Mouse (Mus musculus) ovary, postnatal 36 days (tissue): ENCODE measurements at regions not wholly inside any gene's neighbourhood (a gene's known extent, or its start where the extent isn't known, plus 50 kb on each side); places are given as distances from the start of the nearest gene placed in this dataset.
"Not testable (repeated sequence)": the region's sequence is repeated elsewhere in the genome, so short reads cannot be mapped to it uniquely, and the experiment has no call there.

Experiments
- DNase-seq: peaks from one replicate; pipeline ENCODE4 v3.0.0; 2022; ENCODE audit warnings: low spot score, mixed read lengths

DNA sequence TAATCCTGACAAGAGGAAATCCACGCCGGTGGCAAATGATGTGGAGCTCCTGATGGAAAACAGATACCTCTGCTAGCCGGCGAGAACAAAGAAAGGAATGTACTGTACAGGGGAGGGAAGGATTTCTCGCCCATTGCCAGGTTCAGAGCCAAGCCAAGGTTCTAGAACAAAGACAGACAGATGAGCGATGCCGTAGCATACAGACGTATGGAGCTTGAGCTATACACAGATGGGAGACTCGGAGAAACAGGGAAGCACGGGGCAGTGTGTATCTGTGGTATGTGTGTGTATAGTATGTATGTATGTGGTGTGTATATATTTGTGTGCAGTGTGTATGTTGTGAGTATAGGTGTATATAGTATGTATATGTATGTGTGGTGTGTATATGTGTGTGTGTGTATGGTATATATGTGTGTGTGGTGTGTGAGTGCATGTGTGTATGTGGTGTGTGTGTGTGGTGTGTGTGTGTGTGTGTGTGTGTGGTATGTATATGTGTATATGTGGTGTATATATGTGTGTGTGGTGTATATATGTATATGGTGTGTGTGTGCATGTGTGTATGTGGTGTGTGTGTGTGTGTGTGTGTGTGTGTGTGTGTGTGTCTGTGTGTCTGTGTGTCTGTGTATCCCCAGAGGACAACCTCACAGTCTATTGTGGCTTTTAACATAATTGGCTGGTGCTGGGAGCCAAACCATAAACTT lies 140.6 kb downstream of the Cand1 start:
- no peak for DNase-seq

- DNase-seq = no peak
Observed at GRCm38 (mm10) chr10:119094166-119094565, 145.7 kb downstream of the Cand1 start.

- DNase-seq = no peak
Observed at GRCm38 (mm10) chr10:119087886-119088285, 152.0 kb downstream of the Cand1 start.

GRCm38 (mm10) chr10:119087071-119087665 lies 152.7 kb downstream of the Cand1 start:
- DNase-seq = no peak

GRCm38 (mm10) chr10:119086450-119086849 lies 153.4 kb downstream of the Cand1 start:
- no peak for DNase-seq

- no peak for DNase-seq
Observed at GRCm38 (mm10) chr10:119083431-119083830, 156.4 kb downstream of the Cand1 start.

GRCm38 (mm10) chr10:119082861-119083260 lies 157.0 kb downstream of the Cand1 start:
- DNase-seq = no peak

- not testable (repeated sequence) for DNase-seq
Observed at GRCm38 (mm10) chr10:119081766-119082165, 158.1 kb downstream of the Cand1 start.

GRCm38 (mm10) chr10:119076100-119076566 lies 163.7 kb downstream of the Cand1 start:
- DNase-seq = no peak

GRCm38 (mm10) chr10:119074887-119075286 lies 165.0 kb downstream of the Cand1 start:
- DNase-seq = no peak

DNA sequence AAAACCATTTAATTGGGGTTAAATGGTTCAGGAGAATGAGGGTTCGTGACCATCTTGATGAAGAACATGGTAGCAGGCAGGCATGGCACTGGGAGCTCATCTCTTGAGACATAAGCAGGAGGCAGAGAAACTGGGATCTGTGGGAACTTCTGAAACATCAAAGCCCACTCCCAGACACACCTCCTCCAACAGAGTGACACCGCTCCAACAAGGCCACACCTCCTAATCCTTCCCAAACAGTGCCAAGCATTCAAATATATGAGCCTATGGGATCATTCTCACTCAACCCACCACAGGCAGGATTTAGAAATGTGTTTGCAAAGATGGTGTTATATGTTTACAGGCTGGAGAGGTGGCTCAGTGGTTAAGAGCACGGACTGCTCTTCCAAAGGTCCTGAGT lies 165.9 kb downstream of the Cand1 start:
- DNase-seq = no peak

DNA sequence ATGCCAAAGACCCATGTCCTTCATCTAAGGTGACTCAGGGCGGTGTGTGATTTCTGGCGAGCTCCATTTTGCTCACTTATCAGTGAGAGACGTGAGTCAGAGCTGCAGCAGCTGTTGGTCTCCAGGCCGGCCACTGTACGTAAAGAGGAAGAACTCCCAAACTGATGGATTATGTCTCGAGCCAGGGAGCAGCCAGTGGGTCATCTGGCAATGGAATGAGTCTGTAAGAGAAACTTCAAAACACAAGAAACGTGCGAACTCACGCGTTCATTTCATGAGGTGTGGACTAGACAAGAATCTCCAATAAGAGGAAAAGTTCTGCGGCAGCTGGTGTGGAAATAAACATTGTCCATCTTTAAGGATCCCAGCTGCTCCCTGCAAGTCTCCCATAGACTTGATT lies 170.4 kb downstream of the Cand1 start:
- no peak for DNase-seq

- DNase-seq = no peak
Observed at GRCm38 (mm10) chr10:119067838-119068237, 172.0 kb downstream of the Cand1 start.

DNA sequence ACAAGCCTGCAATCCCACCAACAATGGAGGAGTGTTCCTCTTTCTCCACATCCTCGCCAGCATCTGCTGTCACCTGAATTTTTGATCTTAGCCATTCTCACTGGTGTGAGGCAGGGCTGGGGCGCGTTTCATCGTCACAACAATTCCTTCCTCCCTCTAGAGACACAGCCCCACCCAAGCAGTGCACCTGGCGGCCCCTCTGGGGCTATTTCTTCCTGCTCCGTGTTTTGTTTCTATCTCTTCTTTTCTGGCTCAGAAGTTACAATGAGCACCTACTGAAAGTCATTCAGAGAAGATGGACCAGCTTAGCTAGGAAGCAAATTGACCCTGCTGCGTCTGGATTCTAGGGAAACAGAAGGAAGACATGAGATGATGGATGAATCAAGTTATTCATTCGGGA lies 172.5 kb downstream of the Cand1 start:
- no peak for DNase-seq

DNA sequence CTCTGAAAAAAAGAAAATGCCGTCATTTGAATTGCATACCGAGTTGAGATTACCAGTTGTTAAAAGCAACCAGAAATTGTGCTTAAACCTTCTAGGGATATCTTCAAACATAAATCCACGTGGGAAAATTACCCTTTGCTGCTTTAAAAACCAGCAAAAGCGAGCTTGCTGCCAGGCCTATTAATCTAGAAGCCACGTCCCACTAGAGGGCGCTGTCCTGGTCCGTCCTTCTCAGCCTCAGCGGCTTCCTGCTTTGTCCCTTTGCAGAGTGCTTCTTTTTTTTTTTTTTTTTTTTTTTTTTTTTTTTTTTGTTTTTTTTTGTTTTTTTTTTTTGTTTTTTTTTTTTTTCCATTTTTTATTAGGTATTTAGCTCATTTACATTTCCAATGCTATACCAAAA lies 173.9 kb downstream of the Cand1 start:
- peak; percentile 49 for DNase-seq

DNA sequence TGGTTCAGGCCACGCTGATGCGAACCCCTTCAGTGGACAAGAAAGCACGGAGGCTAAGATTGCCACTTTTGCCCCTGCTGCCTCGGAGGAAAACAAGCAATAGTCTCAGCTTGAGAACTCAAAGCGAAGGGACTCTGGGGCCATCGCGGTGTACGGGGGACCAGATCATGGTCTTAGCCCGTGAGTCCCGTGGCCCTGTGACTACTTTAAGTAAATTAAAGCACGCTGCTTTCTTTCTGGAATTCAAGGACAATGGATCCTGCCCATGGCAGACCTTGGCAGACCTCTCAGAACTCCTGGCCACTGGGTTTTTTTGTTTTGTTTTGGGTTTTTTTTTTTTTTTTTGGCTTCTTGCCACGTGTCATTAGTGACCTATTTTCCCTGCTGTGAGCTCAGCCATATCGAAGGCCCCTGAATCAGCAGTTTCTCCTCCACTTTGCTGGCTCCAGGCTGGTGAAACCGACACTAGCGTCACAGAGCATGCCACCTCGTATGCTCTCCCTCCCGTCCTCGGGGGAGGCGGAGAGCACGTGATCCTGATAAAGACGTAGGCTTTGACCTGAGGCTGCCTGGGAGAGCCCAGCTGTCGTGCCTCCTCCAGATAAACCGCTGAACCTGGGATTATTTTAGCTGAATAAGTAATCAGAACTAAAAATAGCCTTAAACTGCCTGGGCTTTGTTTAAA lies 174.6 kb downstream of the Cand1 start:
- DNase-seq = peak; percentile 60

- no peak for DNase-seq
Observed at GRCm38 (mm10) chr10:119064218-119064617, 175.6 kb downstream of the Cand1 start.

GRCm38 (mm10) chr10:119063209-119063699 lies 176.6 kb downstream of the Cand1 start:
- DNase-seq = no peak

DNA sequence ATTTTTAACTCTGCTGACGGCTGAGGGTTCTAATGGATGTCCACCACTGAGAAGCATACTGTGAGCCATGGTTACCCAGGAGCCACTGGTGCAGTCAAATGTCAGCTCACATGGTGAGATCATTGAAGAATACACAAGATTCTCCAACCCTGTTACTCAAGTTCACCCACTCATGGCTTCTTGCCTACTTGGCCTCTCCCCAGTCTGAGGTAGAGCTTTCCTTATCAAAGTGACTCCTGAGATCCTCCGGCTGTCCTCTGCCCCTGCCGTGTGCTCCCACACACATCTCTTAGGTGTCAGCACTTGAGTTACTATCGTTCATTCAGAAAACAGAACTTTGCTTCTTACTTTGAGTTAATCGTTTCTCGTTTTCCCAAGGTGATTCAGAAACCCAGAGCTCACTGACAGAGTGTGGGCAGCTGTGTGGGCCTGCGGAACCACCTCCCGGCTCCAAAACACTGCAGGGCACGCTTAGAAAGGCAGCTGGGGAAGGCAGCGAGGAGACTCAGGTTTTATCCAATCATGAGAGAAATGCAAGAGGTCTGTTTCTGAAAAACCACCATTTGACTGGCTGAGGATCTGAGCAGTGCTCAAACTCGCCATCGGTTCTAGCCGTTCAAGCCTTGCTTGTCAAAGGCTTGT lies 177.8 kb downstream of the Cand1 start:
- no peak for DNase-seq

GRCm38 (mm10) chr10:119061349-119061850 lies 178.5 kb downstream of the Cand1 start:
- no peak for DNase-seq

DNA sequence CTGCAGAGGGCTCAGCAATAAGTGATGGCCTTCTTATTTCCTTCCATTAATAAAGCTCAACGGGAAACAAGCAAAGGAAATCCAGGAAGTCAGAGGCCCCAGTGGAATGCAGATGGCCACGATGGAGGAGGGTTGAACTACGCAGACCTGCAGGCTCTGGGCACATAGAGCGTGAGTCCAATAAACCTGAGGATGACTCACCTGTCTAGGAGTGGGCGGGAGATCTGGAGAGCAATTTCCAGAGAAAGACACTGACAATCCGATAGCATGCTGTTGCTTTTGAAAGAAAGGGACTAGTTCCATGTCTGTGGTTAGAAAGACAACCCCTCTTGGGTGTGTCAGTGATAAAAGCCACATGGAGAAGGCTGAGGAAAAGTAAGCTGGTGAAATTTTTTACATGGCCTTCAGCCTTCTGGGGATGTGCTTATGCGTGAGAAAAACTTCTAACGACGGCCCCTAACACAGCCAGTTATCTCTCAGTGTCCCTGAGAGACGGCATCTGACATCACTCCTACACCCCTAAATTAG lies 181.3 kb downstream of the Cand1 start:
- no peak for DNase-seq

- peak; percentile 67 for DNase-seq
Observed at GRCm38 (mm10) chr10:119055199-119055785, 184.6 kb downstream of the Cand1 start.
